Mouse (Mus musculus) liver, embryonic 14.5 days (tissue): Measurements from ENCODE around the gene Gabbr2. TPM values are rescaled to one million over a fixed set of nuclear protein-coding genes. Genes with fewer than 3 reads are reported as not detected.

Source experiments
- ATAC-seq: fragments of 200-750 bp; cut with Nextera tagmentation; 2 replicates; pipeline ENCODE4 v1.8.0; 2017; ENCODE audit warnings: moderate number of reproducible peaks, mild to moderate bottlenecking, moderate library complexity; ENCODE audit not compliant: insufficient read depth
- DNase-seq, 3 experiments: peaks; one replicate each; pipeline ENCODE4 v3.0.0-alpha.2; 2012 to 2013; ENCODE audit warnings: low read depth in 3 of 3, low spot score in 3 of 3
- H3K27ac ChIP-seq: fragments of 300-500 bp; sonication (generic); 2 replicates; pipeline ENCODE4 v1.5.1; 2014; ENCODE audit warnings: moderate library complexity, mild to moderate bottlenecking, control low read depth, inconsistent platforms
- H3K27me3 ChIP-seq: fragments of 300-500 bp; sonication (generic); 2 replicates; pipeline ENCODE4 v1.6.1; 2014; ENCODE audit warnings: mild to moderate bottlenecking, low read length, moderate library complexity; ENCODE audit not compliant: control insufficient read depth, insufficient read depth
- H3K36me3 ChIP-seq: fragments of 300-500 bp; sonication (generic); replicated peaks from 2 replicates; pipeline ENCODE4 v1.6.1; 2014; ENCODE audit warnings: low read depth; ENCODE audit not compliant: control insufficient read depth, insufficient read depth
- H3K4me1 ChIP-seq, 2 experiments: fragments of 200-500 bp in 1 of 2; fragments of 300-500 bp in 1 of 2; sonication (generic) in 1 of 2; replicated peaks; 2 replicates each; pipeline ENCODE4 v1.6.1; 2012 to 2014; ENCODE audit warnings: antibody characterized with exemption in 1 of 2, inconsistent platforms in 1 of 2, low read length in 1 of 2; ENCODE audit not compliant: control insufficient read depth in 2 of 2, insufficient read depth in 2 of 2
- H3K4me2 ChIP-seq: fragments of 300-500 bp; sonication (generic); 2 replicates; pipeline ENCODE4 v1.6.1; 2014; ENCODE audit warnings: low read depth, mild to moderate bottlenecking, control low read depth, moderate library complexity
- H3K4me3 ChIP-seq, 2 experiments: fragments of 200-500 bp in 1 of 2; fragments of 300-500 bp in 1 of 2; sonication (generic) in 1 of 2; 2 replicates each; pipeline ENCODE4 v1.5.1; 2012 to 2014; ENCODE audit warnings: low read depth in 2 of 2, low read length in 2 of 2, mild to moderate bottlenecking in 2 of 2, control low read depth in 1 of 2, inconsistent platforms in 1 of 2, moderate library complexity in 1 of 2; ENCODE audit not compliant: insufficient read depth in 1 of 2
- H3K9ac ChIP-seq: fragments of 300-500 bp; sonication (generic); replicated peaks from 2 replicates; pipeline ENCODE4 v1.6.1; 2014; ENCODE audit warnings: mild to moderate bottlenecking, control low read depth, moderate library complexity
- H3K9me3 ChIP-seq: fragments of 300-500 bp; sonication (generic); 2 replicates; pipeline ENCODE4 v1.6.1; 2016; ENCODE audit warnings: low read length, mixed read lengths; ENCODE audit not compliant: control insufficient read depth
- CTCF ChIP-seq: IDR thresholded peaks from 2 replicates; pipeline ENCODE4 v1.5.1; 2016; ENCODE audit warnings: antibody characterized with exemption, low read depth, control low read depth
- EP300 ChIP-seq: IDR thresholded peaks from 2 replicates; pipeline ENCODE4 v1.6.1; 2016; ENCODE audit warnings: antibody characterized with exemption, low read depth
- WGBS: fragments of 180-500 bp; shearing (Covaris S2); extraction: QIAGEN DNeasy Blood & Tissue Kit; methylation state at CpG from one replicate; pipeline ENCODE4 v1.1.7; 2014; ENCODE audit not compliant: insufficient replicate concordance; 5-methylcytosine and 5-hydroxymethylcytosine counted together
- polyA plus RNA-seq, 2 experiments: library from polyadenylated mRNA; depleted of rRNA in 1 of 2; stranded (reverse) in 1 of 2; unstranded in 1 of 2; fragments of >200 nt; fragmentation: Nextera tagmentation in 1 of 2; extraction: Ambion mirVana in 1 of 2; gene quantifications; 2 replicates each; pipeline versions ENCODE4 v1.2.1 to v1.2.3; 2012 to 2014

Gene Gabbr2
- 0.03 and 0.07 TPM in 2 replicates for polyA plus RNA-seq (2012; rRNA removed)
- not detected in 2 replicates for polyA plus RNA-seq (2014; fragmentation: Nextera tagmentation; extraction: Ambion mirVana)

DNA sequence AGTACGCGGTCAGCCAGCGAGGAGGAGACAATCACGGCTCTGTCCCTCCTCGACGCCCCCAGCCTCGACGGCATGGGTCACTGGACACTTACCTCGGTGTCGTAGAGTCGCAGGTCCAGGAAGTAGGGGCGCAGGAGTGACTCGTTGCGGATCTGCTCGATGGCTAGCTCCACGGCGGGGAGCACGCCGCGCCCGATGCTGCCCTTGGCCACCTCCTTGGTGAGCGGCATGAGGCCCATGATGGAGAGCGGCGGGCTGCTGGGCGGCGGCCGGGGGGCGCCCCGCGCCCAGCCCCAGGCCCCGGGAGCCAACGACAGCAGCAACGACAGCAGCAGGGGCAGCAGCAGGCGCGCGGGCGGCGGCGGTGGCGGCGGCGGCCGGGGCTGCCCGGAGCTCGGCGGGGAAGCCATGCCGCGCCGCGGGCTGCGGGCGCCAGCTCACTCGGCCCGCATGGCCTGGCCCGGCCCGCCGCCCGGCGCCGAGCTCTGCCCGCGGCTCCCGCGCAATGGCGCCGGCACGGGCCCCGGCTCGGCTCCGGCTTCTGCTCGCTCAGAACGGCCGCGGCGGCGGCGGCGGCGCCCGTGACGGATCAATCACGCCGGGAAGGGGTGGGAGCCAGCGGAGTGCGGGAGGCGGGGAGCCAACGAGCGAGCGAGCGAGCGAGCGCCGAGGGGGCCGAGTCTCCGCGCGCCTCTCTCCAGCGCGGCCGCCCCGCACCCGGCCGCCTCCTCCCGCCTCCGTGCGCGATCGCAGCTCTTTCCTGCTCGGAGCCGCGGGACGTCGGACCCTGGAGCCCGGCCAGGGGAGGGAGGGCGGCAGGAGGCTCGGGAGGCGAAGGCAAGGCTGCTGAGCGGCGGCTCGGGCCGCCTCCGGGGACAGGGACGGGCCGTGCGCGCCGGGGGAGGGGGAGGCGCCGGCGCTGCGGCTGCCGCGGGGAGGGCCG is at the start of gene Gabbr2:
TSS of gene Gabbr2 (minus strand) at position 858 of the 943 bp plus-strand sequence.
- H3K27ac ChIP-seq: no peak within 1 kb of the TSS
- WGBS: 3% methylated on average over 115 of the region's 134 CpGs
- no peaks in the 10 kb centered on the region for H3K36me3 ChIP-seq
- no peaks in the 10 kb centered on the region for H3K4me1 ChIP-seq
- H3K27me3 ChIP-seq: peaks cover 36% of the 10 kb centered on the region
- ATAC-seq (no peak), DNase-seq (no peak)
- TF ChIP-seq CTCF (no peak), EP300 (no peak)
- no peaks in the 10 kb centered on the region for H3K9me3 ChIP-seq
- H3K4me2 ChIP-seq: peak within 1 kb of the TSS; percentile 42
- H3K4me3 ChIP-seq: peak within 1 kb of the TSS in 1 of 2 experiments; percentile 10; a peak in 2 of 4 replicates
- no peak within 1 kb of the TSS for H3K9ac ChIP-seq

DNA sequence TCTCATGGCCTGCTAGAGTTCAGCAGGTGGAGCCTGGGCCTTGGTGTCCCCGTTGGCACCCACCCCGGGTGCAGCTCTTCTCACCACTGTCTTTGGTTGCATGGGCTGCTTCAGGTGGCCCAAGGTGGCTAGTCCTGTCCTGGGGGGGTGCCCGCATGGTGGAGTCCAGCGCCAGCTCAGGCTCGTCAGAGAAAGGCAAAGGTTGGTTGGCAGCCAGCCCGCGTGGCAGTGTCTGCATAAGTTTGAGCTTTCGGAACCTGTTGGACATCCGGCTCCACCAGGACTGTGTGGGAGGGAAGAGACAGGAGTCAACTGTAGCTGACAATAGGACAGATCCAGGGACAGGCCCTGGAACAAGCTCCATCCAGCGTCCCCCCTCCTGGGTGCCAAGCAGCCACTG is 47.9 kb upstream of the Gabbr2 start:
- DNase-seq: no peak
- no peak overlapping the region for H3K9ac ChIP-seq
- H3K4me2 ChIP-seq: no peak overlapping the region
- H3K9me3 ChIP-seq: no peaks in the 10 kb centered on the region
- WGBS: 72% methylated on average over 10 of the region's 10 CpGs
- H3K4me3 ChIP-seq: no peak overlapping the region
- H3K27me3 ChIP-seq: no peaks in the 10 kb centered on the region
- ATAC-seq: no peak
- TF ChIP-seq CTCF (no peak), EP300 (no peak)
- H3K27ac ChIP-seq: no peak overlapping the region
- H3K36me3 ChIP-seq: no peaks in the 10 kb centered on the region
- no peaks in the 10 kb centered on the region for H3K4me1 ChIP-seq

DNA sequence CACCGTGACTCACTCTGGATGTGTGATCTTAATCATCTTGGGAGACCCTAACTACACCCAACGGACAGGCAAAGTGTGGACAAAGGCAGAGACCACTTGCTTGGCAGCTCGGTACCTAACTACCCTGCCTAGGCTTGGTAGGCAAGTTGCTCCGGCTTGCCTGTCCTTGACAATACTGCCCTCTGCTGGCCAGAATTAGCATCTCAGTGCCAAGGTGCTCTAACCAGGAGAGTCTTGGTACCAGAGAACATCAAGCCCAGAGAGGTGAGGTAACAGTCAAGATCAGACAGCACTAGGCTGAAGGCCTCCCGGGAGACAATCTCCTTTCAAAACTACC is 45.6 kb upstream of the Gabbr2 start:
- Histone ChIP-seq H3K4me3 (no peak overlapping the region), H3K9me3 (no peaks in the 10 kb centered on the region), H3K27ac (no peak overlapping the region), H3K4me1 (no peaks in the 10 kb centered on the region), H3K4me2 (no peak overlapping the region), H3K27me3 (no peaks in the 10 kb centered on the region), H3K36me3 (no peaks in the 10 kb centered on the region), H3K9ac (no peak overlapping the region)
- 10% methylated on average over 5 of the region's 5 CpGs for WGBS
- DNase-seq: peak; percentile 34 to 47 (median 41)
- no peak for ATAC-seq
- TF ChIP-seq EP300: no peak
- TF ChIP-seq CTCF: peak; percentile 97

DNA sequence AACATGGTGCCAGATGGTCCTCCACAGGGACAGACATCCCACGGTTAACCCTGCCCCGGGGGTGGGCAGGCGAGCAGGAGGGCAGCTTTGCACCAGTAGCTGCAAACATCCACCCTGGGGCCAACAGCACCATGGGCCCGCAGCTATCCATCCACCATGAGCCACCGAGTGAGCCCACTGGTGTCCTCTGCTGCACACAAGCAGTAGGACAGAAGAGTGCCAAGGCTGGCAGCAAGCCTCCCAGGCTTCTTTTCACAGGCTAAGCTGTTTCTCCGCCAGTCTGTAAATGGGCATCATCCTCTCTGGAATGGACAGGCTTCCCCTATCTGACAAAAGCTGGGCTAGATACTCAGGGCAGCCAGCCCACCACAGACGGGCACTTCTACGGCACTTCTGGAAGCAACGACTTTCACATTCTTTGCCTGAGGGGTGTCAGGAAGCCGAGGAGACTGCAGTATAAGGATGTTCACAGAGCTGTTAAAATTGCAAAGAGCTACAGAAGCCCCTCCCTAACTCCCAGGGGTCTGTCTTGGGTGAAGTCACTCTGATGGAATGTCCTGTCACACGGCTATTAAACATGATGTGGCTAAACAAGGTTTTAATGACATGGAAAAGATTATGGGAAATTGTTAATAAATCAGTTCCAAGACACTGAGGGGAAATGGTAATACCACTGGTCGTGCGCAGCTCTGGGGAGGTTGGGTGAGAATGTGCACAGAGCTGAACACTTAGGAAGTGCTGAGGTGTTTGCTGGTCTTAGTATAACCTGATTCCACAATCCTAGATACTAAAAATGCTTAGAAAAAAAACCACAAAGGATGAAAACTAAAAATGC is 45.0 kb upstream of the Gabbr2 start:
- DNase-seq (no peak), ATAC-seq (no peak)
- Histone ChIP-seq H3K4me1 (no peaks in the 10 kb centered on the region), H3K4me3 (no peak overlapping the region), H3K27me3 (no peaks in the 10 kb centered on the region), H3K4me2 (no peak overlapping the region), H3K36me3 (no peaks in the 10 kb centered on the region), H3K9me3 (no peaks in the 10 kb centered on the region), H3K27ac (no peak overlapping the region), H3K9ac (no peak overlapping the region)
- TF ChIP-seq CTCF: no peak
- no peak for TF ChIP-seq EP300
- WGBS: 50% methylated on average over 13 of the region's 13 CpGs

GRCm38 (mm10) chr4:47035536-47035935 is 43.9 kb upstream of the Gabbr2 start:
- WGBS: 59% methylated on average over 14 of the region's 14 CpGs
- H3K4me3 ChIP-seq: no peak overlapping the region
- H3K4me1 ChIP-seq: no peaks in the 10 kb centered on the region
- DNase-seq (no peak), ATAC-seq (no peak)
- H3K27ac ChIP-seq: no peak overlapping the region
- no peak overlapping the region for H3K4me2 ChIP-seq
- no peaks in the 10 kb centered on the region for H3K27me3 ChIP-seq
- H3K9me3 ChIP-seq: no peaks in the 10 kb centered on the region
- H3K9ac ChIP-seq: no peak overlapping the region
- H3K36me3 ChIP-seq: no peaks in the 10 kb centered on the region
- no peak; the same call in 1 of the 2 replicates for TF ChIP-seq CTCF
- no peak for TF ChIP-seq EP300
